Mouse (Mus musculus): ENCODE measurements around the gene Prkg1.

GRCm38 (mm10) chr19:30744426-30744825 lies 1020.4 kb downstream of the Prkg1 start:
- TF ChIP-seq POLR2A (IDR thresholded peaks at IDR 0.05; ENCODE audit: borderline replicate concordance, low read depth, low read length) (no peak), CTCF (IDR thresholded peaks at IDR 0.05; ENCODE audit: low read depth, low read length) (no peak)
